Mouse (Mus musculus): ENCODE measurements around the gene Tcte2. TPM values are rescaled to one million over a fixed set of nuclear protein-coding genes. Genes with fewer than 3 reads are reported as not detected.

The Tcte2 gene
- total RNA-seq, 2 experiments from 2014 or later, result 2.5 to 5.6 TPM

- intact Hi-C loops (cut with DNase I), result no loop called here
These were observed 13.9 kb downstream of the Tcte2 start for GRCm38 (mm10) chr17:13747681-13748080.

GRCm38 (mm10) chr17:13746330-13746729 is 15.3 kb downstream of the Tcte2 start:
- intact Hi-C loops (cut with DNase I), result no loop called here
- no peak for DNase-seq

More at GRCm38 (mm10) chr17:13747681-13748080, 13.9 kb downstream of the Tcte2 start:
- no peak for DNase-seq

GRCm38 (mm10) chr17:13745373-13745772 is 16.3 kb downstream of the Tcte2 start:
- intact Hi-C loops (cut with DNase I), result no loop called here
- no peak for DNase-seq

- intact Hi-C loops (cut with DNase I), result loop anchor here (5.0 kb wide), 1 partner anchor 63 kb away; no protein-coding TSS in a partner anchor
- DNase-seq, result peak; percentile 52 to 69
These were observed 16.8 kb downstream of the Tcte2 start for GRCm38 (mm10) chr17:13744824-13745223.

- DNase-seq, result no peak
- intact Hi-C loops (cut with DNase I), result loop anchor here (5.0 kb wide), 1 partner anchor 62 kb away; no protein-coding TSS in a partner anchor
These were observed 17.4 kb downstream of the Tcte2 start for GRCm38 (mm10) chr17:13744219-13744618.

GRCm38 (mm10) chr17:13743709-13744079 is 17.9 kb downstream of the Tcte2 start:
- intact Hi-C loops (cut with DNase I), result loop anchor here (5.0 kb wide), 1 partner anchor 61 kb away; no protein-coding TSS in a partner anchor
- no peak for DNase-seq

GRCm38 (mm10) chr17:13742941-13743708 is 18.5 kb downstream of the Tcte2 start:
- intact Hi-C loops (cut with DNase I), result loop anchor here (5.0 kb wide), 1 partner anchor 61 kb away; no protein-coding TSS in a partner anchor
- DNase-seq, result no peak

- intact Hi-C loops (cut with DNase I), result loop anchor here (5.0 kb wide), 1 partner anchor 60 kb away; no protein-coding TSS in a partner anchor
- no peak for DNase-seq
These were observed 19.3 kb downstream of the Tcte2 start for GRCm38 (mm10) chr17:13742334-13742733.

- no peak for DNase-seq
- intact Hi-C loops (cut with DNase I), result loop anchor here (5.0 kb wide), 1 partner anchor 59 kb away; no protein-coding TSS in a partner anchor
These were observed 20.0 kb downstream of the Tcte2 start for GRCm38 (mm10) chr17:13741611-13742010.

- no peak for DNase-seq
These were observed 20.8 kb downstream of the Tcte2 start for GRCm38 (mm10) chr17:13740796-13741195.

GRCm38 (mm10) chr17:13739981-13740380 is 21.6 kb downstream of the Tcte2 start:
- intact Hi-C loops (cut with DNase I), result loop anchor here (5.0 kb wide), 1 partner anchor 58 kb away; no protein-coding TSS in a partner anchor
- no peak for DNase-seq

More at GRCm38 (mm10) chr17:13740796-13741195, 20.8 kb downstream of the Tcte2 start:
- intact Hi-C loops (cut with DNase I), result loop anchor here (5.0 kb wide), 1 partner anchor 58 kb away; no protein-coding TSS in a partner anchor

- intact Hi-C loops (cut with DNase I), result no loop called here
These were observed 22.7 kb downstream of the Tcte2 start for GRCm38 (mm10) chr17:13738916-13739315.

GRCm38 (mm10) chr17:13738121-13738776 is 23.4 kb downstream of the Tcte2 start:
- intact Hi-C loops (cut with DNase I), result no loop called here
- DNase-seq, result no peak

More at GRCm38 (mm10) chr17:13738916-13739315, 22.7 kb downstream of the Tcte2 start:
- DNase-seq, result no peak

- intact Hi-C loops (cut with DNase I), result no loop called here
- DNase-seq, result peak; percentile 30
These were observed 24.3 kb downstream of the Tcte2 start for GRCm38 (mm10) chr17:13737336-13737735.

GRCm38 (mm10) chr17:13735803-13736282 is 25.8 kb downstream of the Tcte2 start:
- DNase-seq, result no peak
- intact Hi-C loops (cut with DNase I), result no loop called here

GRCm38 (mm10) chr17:13735057-13735456 is 26.6 kb downstream of the Tcte2 start:
- intact Hi-C loops (cut with DNase I), result no loop called here
- no peak for DNase-seq

GRCm38 (mm10) chr17:13733971-13734370 is 27.7 kb downstream of the Tcte2 start:
- intact Hi-C loops (cut with DNase I), result no loop called here
- no peak for DNase-seq

- peak in 1 of 2 experiments; percentile 40 for DNase-seq
- intact Hi-C loops (cut with DNase I), result no loop called here
These were observed 28.9 kb downstream of the Tcte2 start for GRCm38 (mm10) chr17:13732685-13733084.

GRCm38 (mm10) chr17:13731727-13732112 is 29.9 kb downstream of the Tcte2 start:
- intact Hi-C loops (cut with DNase I), result no loop called here
- no peak for DNase-seq

GRCm38 (mm10) chr17:13730980-13731726 is 30.5 kb downstream of the Tcte2 start:
- intact Hi-C loops (cut with DNase I), result no loop called here
- no peak for DNase-seq

Measured in heart, postnatal 14 days (tissue).